Mouse (Mus musculus): ENCODE data around the gene Defb23.
"Not testable (repeated sequence)": the region's sequence is repeated elsewhere in the genome, so short reads cannot be mapped to it uniquely, and the experiment has no call there.

Gene Defb23

DNA sequence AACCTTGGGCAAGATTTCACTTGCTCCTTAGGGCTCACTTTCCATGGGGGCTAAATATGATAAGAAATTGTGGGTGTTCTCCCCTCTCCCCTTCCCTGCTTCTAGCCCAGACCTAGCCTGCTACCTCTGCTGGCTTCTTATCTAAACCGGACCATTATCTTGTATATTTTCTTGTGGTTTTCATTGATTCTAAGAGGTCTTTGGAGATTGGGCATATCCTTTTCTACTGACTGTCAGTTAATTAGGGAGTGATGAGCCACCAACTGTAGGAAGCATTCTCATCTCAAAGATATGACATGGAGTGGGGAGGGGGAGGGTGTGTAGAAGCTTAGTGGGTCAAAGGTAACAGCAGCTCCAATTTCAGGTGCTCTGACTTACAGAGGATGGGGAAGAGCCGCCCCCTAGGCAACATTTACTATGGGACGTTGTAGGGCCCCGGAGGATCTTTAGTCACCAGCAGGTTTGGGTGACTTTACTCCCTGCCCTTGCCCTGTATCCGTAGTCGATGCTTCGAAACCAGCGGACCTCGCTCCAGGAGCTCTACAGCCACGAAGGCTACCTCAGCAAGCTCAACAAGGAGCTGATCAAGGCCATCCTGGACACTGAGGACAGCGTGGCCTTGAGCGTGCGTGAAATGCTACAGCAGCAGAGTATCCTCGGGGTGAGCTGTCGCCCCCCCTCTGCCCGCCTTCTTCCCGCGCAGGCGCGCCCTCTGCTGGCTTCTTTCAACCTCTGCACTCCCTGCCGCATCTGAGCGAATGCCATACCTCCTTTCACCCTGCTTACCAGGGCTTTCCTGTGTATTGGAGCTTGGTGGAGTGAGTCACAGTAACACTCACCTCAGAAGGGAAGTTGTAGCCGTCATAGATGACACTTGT lies 27.2 kb downstream of the Defb23 start:
- peak; percentile 77 to 90 for DNase-seq (ENCODE audit: low spot score in 2 of 2)

DNA sequence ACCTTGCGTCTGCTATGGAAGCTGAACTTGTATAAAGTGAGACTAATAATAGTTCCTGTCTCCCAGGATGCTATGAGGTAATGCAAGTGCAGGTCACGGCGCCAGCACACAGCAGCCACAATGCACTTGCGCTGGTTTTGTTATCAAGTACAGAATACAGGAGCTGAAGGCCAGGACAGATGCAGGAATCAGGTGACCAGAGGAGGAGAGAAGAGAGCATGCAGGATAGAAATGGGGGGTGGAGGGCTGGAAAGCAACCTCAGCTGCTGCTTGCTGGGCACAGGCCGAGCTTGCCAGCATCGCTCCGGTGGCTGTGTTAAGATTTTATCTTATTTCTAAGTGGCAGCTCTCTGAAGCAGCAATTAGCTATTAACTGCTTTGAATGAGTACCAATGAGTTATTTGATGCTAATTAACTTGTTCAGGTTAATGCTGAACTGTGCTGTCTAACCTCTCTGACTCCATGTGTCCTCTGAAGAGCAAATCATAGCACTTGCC lies 28.0 kb downstream of the Defb23 start:
- DNase-seq (ENCODE audit: low spot score in 2 of 2) = no peak

DNA sequence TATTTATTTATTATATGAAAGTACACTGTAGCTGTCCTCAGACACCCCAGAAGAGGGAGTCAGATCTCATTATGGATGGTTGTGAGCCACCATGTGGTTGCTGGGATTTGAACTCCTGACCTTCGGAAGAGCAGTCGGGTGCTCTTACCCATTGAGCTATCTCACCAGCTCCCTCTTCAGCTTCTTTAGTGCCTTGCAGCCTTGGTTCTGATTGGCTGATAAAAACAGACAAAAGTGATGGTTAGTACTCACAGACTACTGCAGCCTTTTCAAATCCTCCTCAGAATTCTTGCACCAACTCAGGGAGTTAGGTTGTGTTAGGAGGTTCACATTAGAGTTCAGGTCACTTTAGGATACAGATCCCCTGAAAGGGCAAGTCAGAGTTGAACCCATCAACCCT lies 35.9 kb downstream of the Defb23 start:
- DNase-seq (ENCODE audit: low spot score in 2 of 2) = not testable (repeated sequence)

DNA sequence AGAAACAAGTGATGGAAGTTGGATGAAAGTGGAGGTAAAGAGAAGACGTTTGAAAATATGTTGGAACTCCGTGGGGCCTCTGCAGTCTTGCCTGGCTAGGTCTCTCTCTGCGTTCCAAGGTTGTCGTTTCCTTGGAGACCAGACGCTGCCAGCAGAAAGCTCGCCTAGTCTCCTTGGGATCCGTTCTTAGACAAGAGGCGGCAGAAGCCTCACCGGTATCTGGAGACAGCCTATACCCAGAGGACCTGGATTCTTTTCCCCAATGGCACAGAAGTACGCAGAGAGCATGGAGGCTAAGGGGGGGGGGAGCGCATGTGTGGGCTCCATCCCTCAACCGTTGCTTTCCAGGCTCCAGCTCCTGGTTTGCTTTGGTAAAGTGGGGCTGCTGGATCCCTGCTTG lies 36.9 kb downstream of the Defb23 start:
- DNase-seq (ENCODE audit: low spot score in 2 of 2) = no peak

DNA sequence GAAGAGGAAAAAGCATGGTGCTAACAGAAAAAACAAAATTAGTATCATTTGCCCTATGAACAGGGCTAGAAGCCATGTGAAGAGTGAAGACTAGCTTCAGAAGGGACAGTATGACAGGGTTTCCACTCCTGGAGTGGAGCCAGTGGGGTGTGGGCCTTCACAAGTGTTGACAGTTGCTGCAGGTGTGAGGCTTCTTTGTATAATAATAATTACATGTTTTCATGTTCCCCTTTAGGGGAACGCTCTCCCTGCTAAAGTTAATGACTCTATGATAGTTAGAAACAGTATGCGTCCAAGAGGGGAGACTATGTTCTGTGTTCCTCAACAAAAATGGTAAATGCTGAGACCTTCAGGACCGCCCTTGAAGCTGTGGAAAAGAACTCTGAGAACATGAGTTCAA lies 48.6 kb downstream of the Defb23 start:
- no peak for DNase-seq (ENCODE audit: low spot score in 2 of 2)

DNA sequence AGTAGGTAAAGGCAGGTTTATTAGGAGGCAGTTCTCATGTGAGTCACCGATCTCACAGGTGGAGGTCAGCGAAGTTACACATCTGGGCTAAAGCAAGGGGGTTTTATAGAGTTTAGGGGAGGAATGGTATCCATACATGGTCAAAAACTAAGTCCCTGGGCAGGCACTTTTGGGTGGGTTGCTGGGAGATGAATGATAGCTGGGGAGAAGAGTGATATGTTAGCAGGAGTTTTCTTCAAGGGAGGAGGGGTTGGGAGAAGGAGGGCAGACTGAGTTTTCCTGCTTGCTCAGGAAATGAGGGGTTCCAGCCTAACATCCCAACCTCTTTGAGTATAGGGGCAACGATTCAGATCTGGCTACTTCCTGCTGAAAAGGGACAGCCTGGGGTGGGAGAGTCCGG lies 49.1 kb downstream of the Defb23 start, which contains the start of gene 6820408C15Rik:
6820408C15Rik (plus strand) TSS at position 301 of the 400 bp plus-strand sequence.
- DNase-seq (ENCODE audit: low spot score in 2 of 2) = no peak

DNA sequence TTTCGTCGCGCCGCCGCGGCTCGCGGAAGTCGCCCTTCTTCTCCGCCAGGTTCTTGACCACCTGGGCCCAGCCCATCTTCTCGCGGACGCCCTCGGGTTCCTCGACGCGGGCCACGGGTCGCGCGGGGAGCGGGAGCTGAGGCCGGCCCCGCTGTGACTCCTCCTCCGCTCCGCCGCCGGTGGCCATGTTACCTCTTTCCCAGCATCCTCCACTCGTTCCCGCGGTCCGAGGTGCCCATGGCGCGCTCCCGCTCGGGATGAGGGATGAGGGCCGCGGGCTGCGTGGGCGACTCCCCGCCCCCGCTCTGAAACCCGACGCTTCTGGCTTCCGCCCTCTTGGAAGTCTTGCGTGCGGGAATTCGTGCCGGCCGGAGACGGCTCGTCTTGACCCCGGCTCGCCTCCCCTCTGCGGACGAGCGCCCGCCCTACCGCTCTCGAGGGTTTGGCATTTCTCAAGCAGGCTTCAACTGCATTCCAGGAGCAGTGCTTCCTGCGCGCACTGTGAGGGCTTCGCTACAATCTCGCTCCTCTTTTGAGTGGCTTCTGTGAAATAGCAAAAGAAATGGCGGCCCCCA lies 49.7 kb downstream of the Defb23 start, which contains the start of gene Zcchc3:
Zcchc3 (minus strand) TSS at position 437 of the 575 bp plus-strand sequence.
- peak; percentile 81 to 82 for DNase-seq (ENCODE audit: low spot score in 2 of 2)

DNA sequence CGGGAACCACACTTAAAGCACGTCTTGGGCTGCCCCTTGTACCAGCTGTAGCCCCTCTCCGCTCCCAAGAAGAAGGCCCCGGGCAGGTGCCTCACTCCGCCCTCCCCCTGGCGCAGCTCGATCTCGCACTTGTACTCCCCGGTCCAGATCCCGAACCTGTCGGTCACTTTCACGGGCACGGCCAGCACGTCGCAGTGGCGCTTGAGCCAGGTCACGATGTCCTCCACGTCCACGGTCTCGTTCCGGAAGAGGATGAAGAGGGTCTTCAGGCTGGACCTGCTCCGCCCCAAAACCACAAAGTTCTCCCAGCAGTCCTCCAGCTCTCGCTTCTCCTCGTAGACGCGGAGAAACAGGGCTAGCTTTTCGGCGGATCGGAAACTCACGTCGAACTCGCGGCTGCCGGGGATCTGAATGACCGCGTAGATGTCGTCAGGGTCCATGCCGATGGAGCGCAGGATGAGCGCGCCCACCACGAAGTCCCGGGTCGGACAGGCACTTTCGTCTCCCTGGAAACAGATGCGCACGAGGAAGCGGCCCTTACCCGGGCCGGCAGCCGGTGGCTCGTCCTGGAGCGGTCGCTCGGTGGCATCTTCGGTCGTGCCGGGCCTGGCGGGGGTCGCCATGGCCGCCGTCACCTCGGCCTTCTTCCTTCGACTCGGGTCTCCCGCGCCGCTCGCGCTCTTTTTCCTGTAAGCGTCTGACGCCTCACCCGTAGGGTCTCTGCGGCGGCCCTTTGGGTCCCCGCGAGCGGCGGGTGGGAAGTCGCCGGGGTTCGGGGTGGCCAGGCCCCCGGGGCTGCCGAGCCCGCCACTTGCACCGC lies 50.4 kb downstream of the Defb23 start:
- peak; percentile 60 to 68 for DNase-seq (ENCODE audit: low spot score in 2 of 2)

DNA sequence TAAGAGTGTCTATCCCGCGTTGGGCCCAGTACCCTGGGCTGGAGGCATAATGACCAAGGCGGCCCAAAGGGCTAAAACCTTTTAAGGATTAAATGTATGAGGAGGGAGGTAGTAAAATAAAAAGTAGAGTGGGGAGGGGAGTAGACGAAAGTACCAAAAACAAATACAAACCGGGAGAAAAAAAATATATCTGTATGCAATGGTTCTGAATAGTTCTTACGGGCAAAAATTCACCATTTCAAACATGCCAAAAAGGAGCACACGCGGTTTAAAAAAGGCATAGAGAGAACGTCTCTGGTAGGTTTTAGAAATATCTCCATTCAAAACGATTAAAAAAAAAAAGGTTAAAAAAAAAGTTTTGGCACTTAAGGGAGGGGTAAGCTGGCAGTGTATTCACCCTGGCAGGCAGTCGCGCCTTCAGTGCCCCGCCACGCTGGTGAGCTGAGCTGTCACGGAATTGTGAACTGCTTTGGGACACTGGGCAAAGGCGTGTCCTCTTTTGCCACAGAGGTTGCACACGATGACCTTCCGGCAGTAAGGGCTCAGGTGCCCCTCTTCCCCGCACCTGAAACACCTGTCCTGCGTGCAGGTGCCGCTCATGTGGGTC lies 51.2 kb downstream of the Defb23 start:
- peak in 1 of 2 experiments; percentile 56 for DNase-seq (ENCODE audit: low spot score in 2 of 2)

DNA sequence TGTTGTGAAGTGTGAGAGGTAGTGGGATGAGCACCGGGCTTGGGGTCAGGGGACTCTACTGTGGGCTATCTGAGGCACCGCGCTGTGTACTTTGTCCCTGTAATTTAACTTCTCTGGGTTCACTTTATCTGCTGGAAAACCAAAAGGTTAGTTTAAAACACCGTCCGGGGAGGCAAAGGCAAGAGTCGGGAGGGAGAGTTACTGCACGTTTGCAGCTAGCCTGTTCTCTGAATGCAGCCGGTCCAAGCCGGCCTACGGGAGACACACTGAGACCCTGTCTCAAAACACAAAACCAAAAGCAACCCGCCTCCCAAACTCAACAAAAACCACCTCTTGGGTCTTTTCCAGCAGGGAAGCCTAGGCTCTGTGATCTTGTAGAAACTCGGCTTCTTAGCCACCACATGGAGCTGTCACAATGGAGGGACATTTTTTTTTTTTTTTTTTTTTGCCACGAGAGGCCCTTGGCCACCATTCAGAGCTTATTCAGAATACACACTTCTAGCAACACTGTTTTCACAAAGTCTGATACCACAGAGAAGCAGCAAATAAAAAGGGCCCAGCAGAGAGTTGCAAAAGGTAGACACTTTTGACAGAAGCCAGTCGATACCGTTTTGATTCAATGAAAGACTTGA lies 51.8 kb downstream of the Defb23 start:
- DNase-seq (ENCODE audit: low spot score in 2 of 2) = no peak

DNA sequence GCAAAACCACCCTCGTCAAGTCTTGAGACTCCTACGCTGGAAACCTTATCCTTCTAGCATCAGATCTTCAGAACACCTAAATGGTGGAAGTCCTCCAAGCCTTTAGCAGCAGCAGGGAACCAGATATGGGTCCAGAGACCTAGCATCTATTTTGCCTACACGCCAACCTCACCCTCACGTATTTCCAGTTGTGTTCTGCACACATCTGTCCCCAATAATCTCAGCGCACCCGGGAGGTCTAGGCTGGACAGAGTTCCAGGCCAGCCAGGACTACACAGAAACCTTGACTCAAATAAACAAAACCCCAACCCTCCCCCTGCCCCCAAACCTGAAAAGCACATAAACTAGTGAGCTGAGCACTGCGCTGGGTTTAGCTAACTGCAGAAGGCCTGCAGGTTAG lies 52.9 kb downstream of the Defb23 start:
- no peak for DNase-seq (ENCODE audit: low spot score in 2 of 2)

DNA sequence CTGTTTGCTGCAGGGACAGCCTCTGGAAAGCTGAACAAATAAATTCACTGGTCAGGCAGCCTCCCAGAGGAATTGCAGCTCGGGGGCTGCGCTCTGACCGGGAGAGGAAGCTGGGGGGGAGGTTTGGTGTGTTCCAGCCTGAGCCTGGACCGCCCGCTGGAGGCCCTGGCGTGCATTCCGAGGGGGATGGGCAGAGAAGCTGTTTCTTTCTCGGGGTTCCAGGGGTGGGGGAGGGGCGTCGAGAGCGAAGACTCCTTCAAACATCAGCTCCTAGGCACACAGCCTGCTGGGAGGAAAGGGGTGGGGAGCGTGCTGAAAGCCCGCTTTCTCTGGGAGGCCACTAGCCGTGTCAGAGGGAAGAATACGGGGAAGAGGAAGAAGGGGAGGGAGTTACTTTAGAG lies 53.4 kb downstream of the Defb23 start:
- peak in 1 of 2 experiments; percentile 60 for DNase-seq (ENCODE audit: low spot score in 2 of 2)

DNA sequence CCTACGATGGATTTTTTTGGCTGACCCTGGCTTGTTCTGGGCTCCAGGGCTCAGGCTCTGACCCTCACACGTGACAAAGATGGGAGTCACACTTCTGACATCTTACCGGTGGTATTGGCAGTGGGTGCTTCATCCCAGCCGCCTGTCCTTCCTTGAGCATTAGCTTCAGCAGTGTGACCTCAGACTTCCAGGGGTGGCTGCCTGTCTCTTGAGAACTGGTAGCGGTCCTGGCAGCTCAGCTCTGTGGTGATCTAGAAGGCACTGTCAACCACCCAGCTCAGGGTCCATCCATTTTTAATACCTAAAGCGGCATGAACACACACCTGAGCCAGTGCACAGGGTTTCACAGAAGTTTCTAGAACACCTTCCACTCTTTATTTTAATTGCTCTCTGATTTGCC lies 54.6 kb downstream of the Defb23 start:
- no peak for DNase-seq (ENCODE audit: low spot score in 2 of 2)
